Mouse (Mus musculus): ENCODE results near the gene Tbxa2r. TPM values are rescaled to one million over a fixed set of nuclear protein-coding genes. Genes with fewer than 3 reads are reported as not detected.

Tbxa2r gene
- polyA plus RNA-seq, 1 experiment from 2014 or later, result 23.1 TPM

GRCm38 (mm10) chr10:81313581-81313980, 14.9 kb upstream of the Tbxa2r start:
- Histone ChIP-seq H3K36me3 (ENCODE audit: control insufficient read depth, insufficient read depth, low read length) (peaks cover 72% of the 10 kb centered on the region), H3K27ac (ENCODE audit: low read length) (no peak overlapping the region), H3K27me3 (ENCODE audit: control insufficient read depth, insufficient read depth, low read length) (no peaks in the 10 kb centered on the region), H3K9me3 (ENCODE audit: control insufficient read depth, low read depth, low read length) (no peaks in the 10 kb centered on the region), H3K4me1 (ENCODE audit: control insufficient read depth, insufficient read depth, low read length) (peaks cover 14% of the 10 kb centered on the region; the same call in 1 of the 2 replicates), H3K9ac (replicated peaks; ENCODE audit: low read depth, low read length) (no peak overlapping the region), H3K4me2 (replicated peaks; ENCODE audit: low read depth, low read length) (no peak overlapping the region), H3K4me3 (ENCODE audit: low read depth, low read length) (no peak overlapping the region)
- ATAC-seq (ENCODE audit: insufficient number of reproducible peaks, insufficient read depth, low FRiP score, low read depth), result no peak
- 95% methylated on average over 13 of the region's 13 CpGs for WGBS

DNA sequence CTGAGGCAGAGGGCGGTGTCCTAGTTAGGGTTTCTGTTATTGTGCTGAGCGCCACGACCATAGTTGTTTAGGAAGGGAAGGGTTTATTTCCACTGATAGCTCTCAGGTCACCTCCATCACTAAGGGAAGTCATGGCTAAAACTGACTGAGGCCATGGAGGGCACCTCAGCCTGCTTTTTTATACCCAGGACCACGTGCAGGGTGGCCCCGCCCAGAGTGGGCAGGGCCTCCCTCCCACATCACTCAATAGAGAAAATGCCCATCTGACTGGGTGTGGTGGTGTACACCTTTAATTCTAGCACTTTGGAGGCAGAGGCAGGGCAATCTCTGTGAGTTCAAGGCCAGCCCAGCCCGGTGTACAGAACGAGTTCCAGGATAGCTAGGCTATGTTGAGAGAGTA, 14.3 kb upstream of the Tbxa2r start:
- Histone ChIP-seq H3K4me3 (ENCODE audit: low read depth, low read length) (no peak overlapping the region), H3K9ac (replicated peaks; ENCODE audit: low read depth, low read length) (no peak overlapping the region), H3K9me3 (ENCODE audit: control insufficient read depth, low read depth, low read length) (no peaks in the 10 kb centered on the region), H3K27me3 (ENCODE audit: control insufficient read depth, insufficient read depth, low read length) (no peaks in the 10 kb centered on the region), H3K4me2 (replicated peaks; ENCODE audit: low read depth, low read length) (no peak overlapping the region), H3K36me3 (ENCODE audit: control insufficient read depth, insufficient read depth, low read length) (peaks cover 70% of the 10 kb centered on the region), H3K4me1 (ENCODE audit: control insufficient read depth, insufficient read depth, low read length) (peaks cover 20% of the 10 kb centered on the region), H3K27ac (ENCODE audit: low read length) (no peak overlapping the region)
- no peak for ATAC-seq (ENCODE audit: insufficient number of reproducible peaks, insufficient read depth, low FRiP score, low read depth)
- 79% methylated on average over 7 of the region's 7 CpGs for WGBS

- ATAC-seq (ENCODE audit: insufficient number of reproducible peaks, insufficient read depth, low FRiP score, low read depth), result no peak
- Histone ChIP-seq H3K36me3 (ENCODE audit: control insufficient read depth, insufficient read depth, low read length) (peaks cover 62% of the 10 kb centered on the region), H3K9me3 (ENCODE audit: control insufficient read depth, low read depth, low read length) (no peaks in the 10 kb centered on the region), H3K4me1 (ENCODE audit: control insufficient read depth, insufficient read depth, low read length) (peaks cover 24% of the 10 kb centered on the region), H3K4me2 (replicated peaks; ENCODE audit: low read depth, low read length) (no peak overlapping the region), H3K4me3 (ENCODE audit: low read depth, low read length) (no peak overlapping the region), H3K9ac (replicated peaks; ENCODE audit: low read depth, low read length) (no peak overlapping the region), H3K27ac (ENCODE audit: low read length) (no peak overlapping the region), H3K27me3 (ENCODE audit: control insufficient read depth, insufficient read depth, low read length) (no peaks in the 10 kb centered on the region)
- WGBS, result 91% methylated on average over 16 of the region's 16 CpGs
Observed at GRCm38 (mm10) chr10:81315587-81315986, 12.9 kb upstream of the Tbxa2r start.

DNA sequence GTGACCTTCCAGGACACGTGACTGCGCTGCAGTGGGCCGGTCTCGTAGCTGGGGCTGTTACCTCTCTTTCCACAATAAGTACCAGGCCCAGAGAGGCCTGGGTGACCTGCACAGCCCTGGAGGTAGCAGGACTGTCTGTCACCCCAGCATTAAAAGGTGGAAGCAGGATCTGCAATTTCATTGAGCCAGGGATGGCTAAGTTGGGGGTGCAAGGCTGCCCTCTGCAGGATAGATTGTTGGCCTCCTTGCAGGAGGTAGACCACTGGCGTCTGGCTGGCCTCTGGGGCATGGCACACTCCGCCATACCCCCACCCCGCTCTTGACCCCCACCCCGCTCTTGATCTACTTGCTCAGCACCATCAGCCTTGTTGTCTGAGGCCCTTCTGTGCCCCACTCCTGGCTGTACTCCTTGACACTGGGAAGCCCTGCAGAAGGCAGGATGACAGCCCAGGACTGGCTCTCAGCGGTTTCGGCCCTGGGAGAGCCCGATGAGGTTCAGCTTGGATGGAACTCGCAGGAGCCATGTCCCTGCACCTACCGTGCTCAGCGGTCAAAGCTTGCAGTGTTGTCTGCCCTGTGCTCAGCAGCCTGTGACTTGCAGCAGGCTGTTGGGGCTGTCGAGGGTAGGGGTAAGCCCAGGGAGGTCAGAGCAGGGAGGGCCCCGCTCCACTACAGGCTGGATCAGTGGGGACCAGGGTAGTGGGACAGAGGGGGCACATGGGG, 12.0 kb upstream of the Tbxa2r start:
- WGBS, result 43% methylated on average over 16 of the region's 16 CpGs
- no peaks in the 10 kb centered on the region for H3K9me3 ChIP-seq (ENCODE audit: control insufficient read depth, low read depth, low read length)
- H3K27me3 ChIP-seq (ENCODE audit: control insufficient read depth, insufficient read depth, low read length), result no peaks in the 10 kb centered on the region
- peak overlapping the region; percentile 33; the same call in 1 of the 2 replicates for H3K27ac ChIP-seq (ENCODE audit: low read length)
- H3K4me2 ChIP-seq (replicated peaks; ENCODE audit: low read depth, low read length), result peak overlapping the region; percentile 50
- peak overlapping the region; percentile 15; the same call in 1 of the 2 replicates for H3K9ac ChIP-seq (replicated peaks; ENCODE audit: low read depth, low read length)
- peaks cover 53% of the 10 kb centered on the region for H3K36me3 ChIP-seq (ENCODE audit: control insufficient read depth, insufficient read depth, low read length)
- peaks cover 24% of the 10 kb centered on the region for H3K4me1 ChIP-seq (ENCODE audit: control insufficient read depth, insufficient read depth, low read length)
- no peak for ATAC-seq (ENCODE audit: insufficient number of reproducible peaks, insufficient read depth, low FRiP score, low read depth)
- peak overlapping the region; percentile 11; the same call in 1 of the 2 replicates for H3K4me3 ChIP-seq (ENCODE audit: low read depth, low read length)

DNA sequence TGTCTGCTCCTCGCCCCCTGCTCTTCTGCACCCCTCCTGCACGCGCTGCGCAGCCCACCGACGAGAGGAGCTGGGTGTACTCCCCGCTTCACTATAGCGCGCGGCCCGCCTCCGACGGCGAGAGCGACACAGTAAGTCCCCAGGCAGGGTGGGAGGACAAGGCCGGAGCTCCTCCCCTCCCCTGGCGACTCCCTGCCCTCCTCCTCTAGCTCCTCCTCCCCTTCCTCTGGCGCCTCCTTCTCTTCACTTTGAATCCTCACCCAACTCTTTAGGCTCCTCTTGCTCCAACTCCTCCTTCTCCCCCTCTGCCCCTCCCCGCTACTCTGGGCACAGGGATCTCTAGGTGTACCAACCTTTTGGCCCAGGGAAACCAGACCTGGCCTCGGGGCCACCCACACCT, 11.3 kb upstream of the Tbxa2r start:
- peaks cover 48% of the 10 kb centered on the region for H3K36me3 ChIP-seq (ENCODE audit: control insufficient read depth, insufficient read depth, low read length)
- no peaks in the 10 kb centered on the region for H3K9me3 ChIP-seq (ENCODE audit: control insufficient read depth, low read depth, low read length)
- H3K4me1 ChIP-seq (ENCODE audit: control insufficient read depth, insufficient read depth, low read length), result peaks cover 29% of the 10 kb centered on the region
- 19% methylated on average over 20 of the region's 20 CpGs for WGBS
- peak overlapping the region; percentile 11; the same call in 1 of the 2 replicates for H3K4me3 ChIP-seq (ENCODE audit: low read depth, low read length)
- H3K27ac ChIP-seq (ENCODE audit: low read length), result peak overlapping the region; percentile 33; the same call in 1 of the 2 replicates
- peak overlapping the region; percentile 15; the same call in 1 of the 2 replicates for H3K9ac ChIP-seq (replicated peaks; ENCODE audit: low read depth, low read length)
- no peak for ATAC-seq (ENCODE audit: insufficient number of reproducible peaks, insufficient read depth, low FRiP score, low read depth)
- peak overlapping the region; percentile 50 for H3K4me2 ChIP-seq (replicated peaks; ENCODE audit: low read depth, low read length)
- H3K27me3 ChIP-seq (ENCODE audit: control insufficient read depth, insufficient read depth, low read length), result no peaks in the 10 kb centered on the region

DNA sequence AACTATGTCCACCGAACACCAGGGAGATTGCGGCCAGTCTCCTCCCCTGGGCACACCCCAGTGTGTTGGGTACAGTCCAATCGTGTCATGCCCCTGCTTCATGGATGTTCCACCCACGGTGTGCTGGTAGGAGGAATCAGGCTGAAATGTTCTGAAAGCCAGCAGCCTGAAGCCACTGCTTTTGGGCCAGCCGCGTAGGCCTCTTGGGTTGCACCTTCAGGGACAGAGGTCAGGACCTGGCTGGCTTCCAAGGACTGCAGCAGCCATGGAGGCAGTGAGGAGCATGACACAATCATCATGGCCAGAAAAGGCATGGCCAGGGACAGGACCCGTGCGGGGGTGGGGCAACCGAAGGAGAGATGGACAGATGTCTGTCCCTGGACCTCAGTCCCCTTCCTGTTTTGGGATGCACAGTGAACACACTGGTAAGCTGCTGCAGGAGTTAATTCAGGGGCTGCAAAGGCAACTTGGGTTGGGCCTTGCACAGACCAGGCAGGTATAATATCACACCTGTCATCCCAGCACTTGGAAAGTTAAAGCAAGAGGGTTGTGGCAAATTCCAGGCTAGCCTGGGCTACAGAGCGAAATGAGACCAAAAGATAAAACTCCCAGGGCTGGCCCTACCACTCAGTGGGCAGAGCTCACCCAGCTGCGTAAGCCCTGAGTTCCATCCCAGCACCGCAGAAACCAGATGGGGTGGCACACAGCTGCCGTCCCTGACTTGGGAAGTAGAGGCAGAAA, 9.8 kb upstream of the Tbxa2r start:
- Histone ChIP-seq H3K36me3 (ENCODE audit: control insufficient read depth, insufficient read depth, low read length) (peaks cover 48% of the 10 kb centered on the region), H3K27me3 (ENCODE audit: control insufficient read depth, insufficient read depth, low read length) (no peaks in the 10 kb centered on the region), H3K9me3 (ENCODE audit: control insufficient read depth, low read depth, low read length) (no peaks in the 10 kb centered on the region), H3K4me1 (ENCODE audit: control insufficient read depth, insufficient read depth, low read length) (peaks cover 29% of the 10 kb centered on the region), H3K4me2 (replicated peaks; ENCODE audit: low read depth, low read length) (peak overlapping the region; percentile 55), H3K9ac (replicated peaks; ENCODE audit: low read depth, low read length) (no peak overlapping the region; the same call in 1 of the 2 replicates), H3K27ac (ENCODE audit: low read length) (no peak overlapping the region), H3K4me3 (ENCODE audit: low read depth, low read length) (no peak overlapping the region)
- no peak for ATAC-seq (ENCODE audit: insufficient number of reproducible peaks, insufficient read depth, low FRiP score, low read depth)
- 92% methylated on average over 13 of the region's 13 CpGs for WGBS

DNA sequence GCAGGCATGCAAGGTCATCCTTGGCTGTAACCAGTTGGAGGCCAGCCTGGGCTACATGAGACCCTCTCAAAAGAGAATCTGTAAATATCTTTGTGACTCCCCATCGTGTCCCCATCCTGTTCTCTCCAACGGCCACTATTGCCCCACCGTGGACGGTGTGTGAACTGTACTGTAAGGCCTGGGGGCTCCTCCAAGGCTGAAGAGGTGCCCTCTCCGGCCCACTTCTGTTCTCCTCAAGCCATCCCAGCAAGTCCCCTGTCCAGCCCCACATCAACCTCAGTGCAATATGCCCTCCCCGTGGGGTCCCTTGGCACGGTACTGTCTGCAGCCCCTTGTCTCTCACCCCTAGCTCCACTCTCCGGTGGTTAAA, 9.2 kb upstream of the Tbxa2r start:
- no peaks in the 10 kb centered on the region for H3K9me3 ChIP-seq (ENCODE audit: control insufficient read depth, low read depth, low read length)
- peaks cover 51% of the 10 kb centered on the region for H3K36me3 ChIP-seq (ENCODE audit: control insufficient read depth, insufficient read depth, low read length)
- peak overlapping the region; percentile 55 for H3K4me2 ChIP-seq (replicated peaks; ENCODE audit: low read depth, low read length)
- peak overlapping the region; percentile 94; the same call in 1 of the 2 replicates for H3K4me3 ChIP-seq (ENCODE audit: low read depth, low read length)
- peaks cover 29% of the 10 kb centered on the region for H3K4me1 ChIP-seq (ENCODE audit: control insufficient read depth, insufficient read depth, low read length)
- peak overlapping the region; percentile 84 for H3K27ac ChIP-seq (ENCODE audit: low read length)
- H3K27me3 ChIP-seq (ENCODE audit: control insufficient read depth, insufficient read depth, low read length), result no peaks in the 10 kb centered on the region
- peak overlapping the region; percentile 36; the same call in 1 of the 2 replicates for H3K9ac ChIP-seq (replicated peaks; ENCODE audit: low read depth, low read length)
- WGBS, result 38% methylated on average over 8 of the region's 8 CpGs
- ATAC-seq (ENCODE audit: insufficient number of reproducible peaks, insufficient read depth, low FRiP score, low read depth), result no peak

- Histone ChIP-seq H3K9me3 (ENCODE audit: control insufficient read depth, low read depth, low read length) (no peaks in the 10 kb centered on the region), H3K9ac (replicated peaks; ENCODE audit: low read depth, low read length) (peak overlapping the region; percentile 36; the same call in 1 of the 2 replicates), H3K27ac (ENCODE audit: low read length) (peak overlapping the region; percentile 84), H3K4me3 (ENCODE audit: low read depth, low read length) (peak overlapping the region; percentile 94), H3K27me3 (ENCODE audit: control insufficient read depth, insufficient read depth, low read length) (no peaks in the 10 kb centered on the region), H3K36me3 (ENCODE audit: control insufficient read depth, insufficient read depth, low read length) (peaks cover 53% of the 10 kb centered on the region), H3K4me2 (replicated peaks; ENCODE audit: low read depth, low read length) (peak overlapping the region; percentile 55), H3K4me1 (ENCODE audit: control insufficient read depth, insufficient read depth, low read length) (peaks cover 29% of the 10 kb centered on the region)
- ATAC-seq (ENCODE audit: insufficient number of reproducible peaks, insufficient read depth, low FRiP score, low read depth), result no peak
- 1% methylated on average over 38 of the region's 38 CpGs for WGBS
Observed at GRCm38 (mm10) chr10:81319741-81320549, 8.6 kb upstream of the Tbxa2r start.
